Mouse (Mus musculus) limb, embryonic 11.5 days (tissue): ENCODE data around the gene Khdc3. TPM values are rescaled to one million over a fixed set of nuclear protein-coding genes. Genes with fewer than 3 reads are reported as not detected.
A peak's percentile ranks its signal among the peaks of the same experiment; 100 is the strongest.

ENCODE experiments used
- ATAC-seq: fragments of 200-750 bp; cut with Nextera tagmentation; 2 replicates; pipeline ENCODE4 v1.8.0; 2017; ENCODE audit warnings: low read depth; ENCODE audit not compliant: insufficient number of reproducible peaks, low FRiP score, low TSS enrichment
- DNase-seq: peaks from one replicate; pipeline ENCODE4 v3.0.0-alpha.2; 2015; ENCODE audit warnings: low spot score
- H3K27ac ChIP-seq: fragments of 300-500 bp; sonication (generic); replicated peaks from 2 replicates; pipeline ENCODE4 v1.5.1; 2014; ENCODE audit warnings: low read depth, mild to moderate bottlenecking, low read length
- H3K27me3 ChIP-seq: fragments of 300-500 bp; sonication (generic); 2 replicates; pipeline ENCODE4 v1.6.1; 2014; ENCODE audit warnings: mild to moderate bottlenecking, low read length, mixed read lengths; ENCODE audit not compliant: control insufficient read depth, insufficient read depth
- H3K36me3 ChIP-seq: fragments of 300-500 bp; sonication (generic); 2 replicates; pipeline ENCODE4 v1.6.1; 2014; ENCODE audit warnings: mild to moderate bottlenecking, low read length, moderate library complexity, mixed read lengths; ENCODE audit not compliant: control insufficient read depth, insufficient read depth
- H3K4me1 ChIP-seq: fragments of 300-500 bp; sonication (generic); 2 replicates; pipeline ENCODE4 v1.6.1; 2014; ENCODE audit warnings: low read length, mixed read lengths; ENCODE audit not compliant: control insufficient read depth, insufficient read depth
- H3K4me2 ChIP-seq: fragments of 300-500 bp; sonication (generic); 2 replicates; pipeline ENCODE4 v1.6.1; 2014; ENCODE audit warnings: low read depth, mild to moderate bottlenecking, moderate library complexity; ENCODE audit not compliant: severe bottlenecking
- H3K4me3 ChIP-seq: fragments of 300-500 bp; sonication (generic); 2 replicates; pipeline ENCODE4 v1.5.1; 2014; ENCODE audit warnings: low read depth, low read length
- H3K9ac ChIP-seq: fragments of 300-500 bp; sonication (generic); 2 replicates; pipeline ENCODE4 v1.6.1; 2014; ENCODE audit warnings: mild to moderate bottlenecking, low read length
- H3K9me3 ChIP-seq: fragments of 300-500 bp; sonication (generic); 2 replicates; pipeline ENCODE4 v1.6.1; 2016; ENCODE audit warnings: low read length; ENCODE audit not compliant: control insufficient read depth
- WGBS: fragments of 180-500 bp; shearing (Covaris S2); extraction: QIAGEN DNeasy Blood & Tissue Kit; methylation state at CpG from one replicate; pipeline ENCODE4 v1.1.7; 2014; 5-methylcytosine and 5-hydroxymethylcytosine counted together
- polyA plus RNA-seq: library from polyadenylated mRNA; unstranded; fragments of >200 nt; fragmentation: Nextera tagmentation; extraction: Ambion mirVana; gene quantifications from 2 replicates; pipeline ENCODE4 v1.2.1, GENCODE M21; 2014

The Khdc3 gene
- polyA plus RNA-seq, result 0.37 TPM in 1 of 2 replicates, not detected in the other

- H3K27me3 ChIP-seq, result peaks cover 9% of the 10 kb centered on the region; the same call in 1 of the 2 replicates
- no peak within 1 kb of the TSS for H3K4me2 ChIP-seq
- DNase-seq, result no peak
- H3K36me3 ChIP-seq, result no peaks in the 10 kb centered on the region
- ATAC-seq, result no peak
- H3K9me3 ChIP-seq, result no peaks in the 10 kb centered on the region
- no peak within 1 kb of the TSS for H3K4me3 ChIP-seq
- 89% methylated on average over 5 of the region's 5 CpGs for WGBS
- H3K9ac ChIP-seq, result no peak within 1 kb of the TSS
- no peak within 1 kb of the TSS for H3K27ac ChIP-seq
- H3K4me1 ChIP-seq, result no peaks in the 10 kb centered on the region
Measured at GRCm38 (mm10) chr9:73101536-73101935, at the start of gene Khdc3. Gene Khdc3, plus strand, starts transcription at chr9:73101836.

GRCm38 (mm10) chr9:73055441-73055911, 46.2 kb upstream of the Khdc3 start:
- no peak overlapping the region for H3K9ac ChIP-seq
- no peak overlapping the region for H3K4me2 ChIP-seq
- no peaks in the 10 kb centered on the region for H3K9me3 ChIP-seq
- ATAC-seq (no peak), DNase-seq (no peak)
- H3K4me1 ChIP-seq, result no peaks in the 10 kb centered on the region; the same call in 1 of the 2 replicates
- H3K36me3 ChIP-seq, result no peaks in the 10 kb centered on the region
- WGBS, result 43% methylated on average over 10 of the region's 10 CpGs
- H3K4me3 ChIP-seq, result no peak overlapping the region
- H3K27ac ChIP-seq, result no peak overlapping the region
- no peaks in the 10 kb centered on the region for H3K27me3 ChIP-seq

- ATAC-seq, result no peak
Measured at GRCm38 (mm10) chr9:73059224-73059623, 42.4 kb upstream of the Khdc3 start.

GRCm38 (mm10) chr9:73063621-73064290, 37.9 kb upstream of the Khdc3 start:
- peak overlapping the region; percentile 47 for H3K4me2 ChIP-seq
- peaks cover 13% of the 10 kb centered on the region; the same call in 1 of the 2 replicates for H3K4me1 ChIP-seq
- 0 out of 2 replicates have a peak overlapping the region, but pooled peaks have one; percentile 24 for H3K9ac ChIP-seq
- H3K4me3 ChIP-seq, result peak overlapping the region; percentile 20; the same call in 1 of the 2 replicates
- no peaks in the 10 kb centered on the region for H3K36me3 ChIP-seq
- DNase-seq (peak; percentile 65), ATAC-seq (peak; percentile 81)
- no peaks in the 10 kb centered on the region for H3K27me3 ChIP-seq
- no peaks in the 10 kb centered on the region for H3K9me3 ChIP-seq
- 7% methylated on average over 15 of the region's 15 CpGs for WGBS
- H3K27ac ChIP-seq, result peak overlapping the region; percentile 58

More at GRCm38 (mm10) chr9:73059224-73059623, 42.4 kb upstream of the Khdc3 start:
- DNase-seq, result no peak
- Histone ChIP-seq H3K4me1 (0 out of 2 replicates have a peak, but pooled peaks cover 8% of the 10 kb centered on the region), H3K4me3 (no peak overlapping the region), H3K4me2 (no peak overlapping the region), H3K27ac (no peak overlapping the region), H3K36me3 (no peaks in the 10 kb centered on the region), H3K9ac (no peak overlapping the region), H3K9me3 (no peaks in the 10 kb centered on the region), H3K27me3 (no peaks in the 10 kb centered on the region)
- WGBS, result 89% methylated on average over 4 of the region's 4 CpGs

- Histone ChIP-seq H3K27ac (0 out of 2 replicates have a peak overlapping the region, but pooled peaks have one; percentile 47), H3K4me3 (no peak overlapping the region), H3K9me3 (no peaks in the 10 kb centered on the region), H3K36me3 (no peaks in the 10 kb centered on the region), H3K27me3 (no peaks in the 10 kb centered on the region), H3K9ac (no peak overlapping the region), H3K4me2 (peak overlapping the region; percentile 36; the same call in 1 of the 2 replicates), H3K4me1 (peaks cover 13% of the 10 kb centered on the region; the same call in 1 of the 2 replicates)
- DNase-seq (no peak), ATAC-seq (peak; percentile 28; the same call in 1 of the 2 replicates)
- 26% methylated on average over 10 of the region's 10 CpGs for WGBS
Measured at GRCm38 (mm10) chr9:73067086-73067485, 34.5 kb upstream of the Khdc3 start.

- Histone ChIP-seq H3K9me3 (no peaks in the 10 kb centered on the region), H3K9ac (no peak overlapping the region), H3K4me3 (no peak overlapping the region), H3K36me3 (no peaks in the 10 kb centered on the region), H3K27me3 (no peaks in the 10 kb centered on the region), H3K4me2 (no peak overlapping the region), H3K27ac (no peak overlapping the region), H3K4me1 (peaks cover 13% of the 10 kb centered on the region; the same call in 1 of the 2 replicates)
- ATAC-seq (no peak), DNase-seq (no peak)
- WGBS, result 46% methylated on average over 6 of the region's 6 CpGs
Measured at GRCm38 (mm10) chr9:73068230-73068679, 33.4 kb upstream of the Khdc3 start.

GRCm38 (mm10) chr9:73068688-73069087, 32.9 kb upstream of the Khdc3 start:
- Histone ChIP-seq H3K4me1 (peaks cover 9% of the 10 kb centered on the region; the same call in 1 of the 2 replicates), H3K27ac (no peak overlapping the region), H3K4me3 (no peak overlapping the region), H3K36me3 (no peaks in the 10 kb centered on the region), H3K4me2 (no peak overlapping the region), H3K9ac (no peak overlapping the region), H3K9me3 (no peaks in the 10 kb centered on the region), H3K27me3 (no peaks in the 10 kb centered on the region)
- ATAC-seq (no peak), DNase-seq (no peak)
- WGBS, result 82% methylated on average over 6 of the region's 6 CpGs

GRCm38 (mm10) chr9:73070971-73071659, 30.5 kb upstream of the Khdc3 start:
- WGBS, result 76% methylated on average over 10 of the region's 10 CpGs
- Histone ChIP-seq H3K4me2 (no peak overlapping the region), H3K4me1 (peaks cover 4% of the 10 kb centered on the region; the same call in 1 of the 2 replicates), H3K36me3 (no peaks in the 10 kb centered on the region), H3K9ac (no peak overlapping the region), H3K27me3 (no peaks in the 10 kb centered on the region), H3K9me3 (no peaks in the 10 kb centered on the region), H3K4me3 (no peak overlapping the region), H3K27ac (no peak overlapping the region)
- ATAC-seq (no peak), DNase-seq (no peak)
